Mouse (Mus musculus): ENCODE measurements at regions not wholly inside any gene's neighbourhood (a gene's known extent, or its start where the extent isn't known, plus 50 kb on each side); places are given as distances from the start of the nearest gene placed in this dataset.

DNA sequence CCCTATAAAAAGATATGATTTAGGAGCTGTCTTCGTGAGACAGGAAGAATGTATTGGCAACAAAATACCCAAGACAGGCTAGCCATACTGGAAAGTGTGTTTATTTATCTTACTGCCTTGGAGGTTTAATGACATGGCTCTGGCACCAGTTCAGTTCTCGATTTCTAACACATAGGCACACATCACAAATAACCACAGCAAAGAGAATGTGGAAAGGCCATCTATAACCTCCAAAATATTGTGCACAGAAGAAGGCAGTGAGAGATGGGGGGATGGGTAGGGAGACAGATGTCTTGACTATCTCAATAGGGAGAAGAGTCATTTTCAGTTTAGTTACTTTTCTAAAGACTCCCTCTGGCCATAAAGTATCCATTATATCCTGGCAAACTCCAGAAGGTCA, 90.5 kb downstream of the Minar1 start:
- DNase-seq (ENCODE audit: low spot score in 2 of 2), result no peak

GRCm38 (mm10) chr9:89524137-89524536, 98.8 kb downstream of the Minar1 start:
- DNase-seq (ENCODE audit: low spot score in 2 of 2), result no peak

DNA sequence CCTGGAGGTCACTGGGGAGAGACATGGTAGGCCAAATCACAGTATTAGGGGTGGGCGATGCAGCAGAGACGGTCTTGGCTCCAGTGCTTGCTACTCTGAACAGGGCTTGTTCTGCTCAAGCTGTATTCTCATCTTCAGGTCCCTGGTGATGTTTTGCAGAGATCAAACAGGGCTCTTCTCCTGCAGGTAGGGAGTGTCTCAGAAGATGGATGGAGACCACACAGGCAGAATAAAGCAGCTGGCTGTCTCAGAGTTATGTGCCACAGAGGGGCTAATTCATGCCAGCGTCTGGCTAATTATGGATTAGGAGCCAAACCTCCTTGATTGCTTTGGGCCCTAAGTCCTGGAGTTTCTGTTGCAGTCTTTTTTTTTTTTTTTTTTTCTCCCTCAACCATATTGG, 99.2 kb downstream of the Minar1 start:
- no peak for DNase-seq (ENCODE audit: low spot score in 2 of 2)

- DNase-seq (ENCODE audit: low spot score in 2 of 2), result no peak
Measured at GRCm38 (mm10) chr9:89508407-89509101, 114.4 kb downstream of the Minar1 start.

- no peak for DNase-seq (ENCODE audit: low spot score in 2 of 2)
Measured at GRCm38 (mm10) chr9:89502083-89502482, 120.8 kb downstream of the Minar1 start.

DNA sequence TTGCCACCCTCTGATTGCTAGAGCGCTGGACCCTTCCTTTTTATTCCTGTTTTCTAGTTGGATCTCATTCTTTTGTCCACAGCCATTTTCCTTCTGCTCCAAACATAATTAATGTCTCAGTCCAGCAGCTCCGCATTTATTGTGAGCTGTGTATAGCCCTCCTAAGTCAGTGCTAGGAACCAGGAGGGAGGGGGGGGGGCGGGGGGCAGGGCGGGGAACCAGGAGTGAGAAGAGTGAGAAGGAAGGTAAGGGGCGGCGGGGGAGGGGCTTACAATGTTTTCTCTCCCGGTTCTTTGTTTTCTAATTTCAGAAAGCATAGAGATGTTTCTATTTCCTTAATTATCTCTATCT, 125.6 kb downstream of the Minar1 start:
- no peak for DNase-seq (ENCODE audit: low spot score in 2 of 2)

DNA sequence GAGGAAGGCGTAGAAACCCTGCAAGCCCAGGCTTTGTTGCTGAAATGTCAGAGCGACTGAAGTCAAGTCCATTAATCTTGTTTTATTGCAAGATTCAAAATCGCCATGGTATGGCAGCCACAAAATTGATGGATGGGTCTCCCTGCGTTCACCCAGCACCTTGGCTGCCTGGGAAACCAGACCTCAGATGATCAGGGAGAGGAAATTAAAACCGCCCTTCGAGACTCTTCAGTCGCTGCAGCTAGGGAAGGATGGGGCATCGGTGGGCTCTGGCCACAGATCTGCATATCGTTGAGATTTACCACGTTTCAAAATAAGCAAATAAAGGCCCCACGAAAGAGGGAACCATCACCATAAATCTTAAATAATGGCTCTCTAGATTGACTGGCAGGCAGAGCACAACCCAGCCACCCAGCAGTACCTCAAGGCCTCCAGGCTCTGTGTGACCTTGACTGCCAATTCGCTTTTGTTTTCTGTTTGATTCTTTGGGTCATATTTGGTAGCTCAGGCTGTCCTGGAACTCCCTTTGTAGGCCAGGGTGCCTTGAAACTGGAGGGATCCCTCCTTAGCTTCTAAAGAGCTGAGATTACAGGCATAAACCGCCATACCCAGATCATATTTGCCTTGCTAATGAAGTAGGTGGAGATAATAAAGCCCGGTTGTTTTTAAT, 126.1 kb downstream of the Minar1 start:
- DNase-seq (ENCODE audit: low spot score in 2 of 2), result no peak

DNA sequence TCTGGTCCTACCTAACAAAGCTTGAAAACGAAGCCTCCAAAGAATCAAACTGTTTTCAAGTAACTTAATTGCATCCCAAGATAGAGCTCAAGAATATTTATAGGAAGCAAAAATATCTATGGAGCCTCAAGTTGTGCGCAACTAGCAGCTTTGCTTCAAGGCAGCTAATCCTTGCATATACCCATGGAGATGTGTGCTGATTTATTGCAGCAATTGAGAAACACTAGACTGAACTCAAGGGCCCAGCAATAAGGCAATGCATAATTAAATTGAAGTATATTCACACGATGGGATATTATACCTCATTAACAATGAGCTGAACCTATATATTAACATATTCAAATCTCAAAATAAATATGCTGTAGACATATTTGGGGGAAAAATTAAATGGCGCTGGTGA, 135.3 kb downstream of the Minar1 start:
- no peak for DNase-seq (ENCODE audit: low spot score in 2 of 2)

GRCm38 (mm10) chr9:89479406-89479805, 143.5 kb downstream of the Minar1 start:
- no peak for DNase-seq (ENCODE audit: low spot score in 2 of 2)

DNA sequence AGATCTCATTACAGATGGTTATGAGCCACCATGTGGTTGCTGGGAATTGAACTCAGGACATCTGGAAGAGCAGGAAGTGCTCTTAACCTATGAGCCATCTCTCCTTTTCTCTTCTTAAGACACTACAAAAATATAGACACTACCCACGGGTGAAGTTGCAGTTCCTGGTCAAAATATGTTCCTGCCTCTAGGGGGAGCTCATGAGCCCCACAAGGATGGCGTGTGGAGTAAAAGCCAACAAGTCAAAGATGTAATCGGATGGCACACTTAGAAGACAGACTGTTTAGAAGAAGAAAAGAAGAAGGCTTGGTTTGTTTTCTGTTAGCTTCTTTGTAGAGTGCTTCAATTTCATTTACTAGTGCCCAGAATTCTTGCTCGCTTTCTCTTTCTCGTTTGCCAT, 161.7 kb downstream of the Minar1 start:
- DNase-seq (ENCODE audit: low spot score in 2 of 2), result peak; percentile 69 to 70

GRCm38 (mm10) chr9:89456666-89457065, 166.3 kb downstream of the Minar1 start:
- no peak for DNase-seq (ENCODE audit: low spot score in 2 of 2)

GRCm38 (mm10) chr9:89449656-89450055, 173.3 kb downstream of the Minar1 start:
- no peak for DNase-seq (ENCODE audit: low spot score in 2 of 2)

Data from right cerebral cortex, adult 2 months (tissue).